Mouse (Mus musculus) liver, embryonic 16.5 days (tissue): ENCODE measurements at regions not wholly inside any gene's neighbourhood (a gene's known extent, or its start where the extent isn't known, plus 50 kb on each side); places are given as distances from the start of the nearest gene placed in this dataset.

Experiments
- ATAC-seq: fragments of 200-750 bp; cut with Nextera tagmentation; 2 replicates; pipeline ENCODE4 v1.8.0; 2017; ENCODE audit warnings: low read depth, mild to moderate bottlenecking, moderate number of reproducible peaks, moderate library complexity
- H3K27ac ChIP-seq: fragments of 300-500 bp; sonication (generic); 2 replicates; pipeline ENCODE4 v1.5.1; 2014; ENCODE audit warnings: mild to moderate bottlenecking, low read length
- H3K27me3 ChIP-seq: fragments of 300-500 bp; sonication (generic); 2 replicates; pipeline ENCODE4 v1.6.1; 2014; ENCODE audit warnings: low read depth, low read length, mixed read lengths; ENCODE audit not compliant: control insufficient read depth, insufficient read depth
- H3K36me3 ChIP-seq: fragments of 300-500 bp; sonication (generic); 2 replicates; pipeline ENCODE4 v1.6.1; 2014; ENCODE audit warnings: mild to moderate bottlenecking; ENCODE audit not compliant: control insufficient read depth, insufficient read depth
- H3K4me1 ChIP-seq: fragments of 300-500 bp; sonication (generic); 2 replicates; pipeline ENCODE4 v1.6.1; 2014; ENCODE audit warnings: low read depth, low read length, mixed read lengths; ENCODE audit not compliant: control insufficient read depth
- H3K4me2 ChIP-seq: fragments of 300-500 bp; sonication (generic); 2 replicates; pipeline ENCODE4 v1.6.1; 2014; ENCODE audit warnings: low read depth, low read length, mixed read lengths
- H3K4me3 ChIP-seq: fragments of 300-500 bp; sonication (generic); 2 replicates; pipeline ENCODE4 v1.5.1; 2014; ENCODE audit warnings: low read depth, mild to moderate bottlenecking, low read length
- H3K9ac ChIP-seq: fragments of 300-500 bp; sonication (generic); 2 replicates; pipeline ENCODE4 v1.6.1; 2014; ENCODE audit warnings: low read depth, low read length
- H3K9me3 ChIP-seq: fragments of 300-500 bp; sonication (generic); replicated peaks from 2 replicates; pipeline ENCODE4 v1.6.1; 2016; ENCODE audit warnings: low read length; ENCODE audit not compliant: control insufficient read depth
- WGBS: fragments of 180-500 bp; shearing (Covaris S2); extraction: QIAGEN DNeasy Blood & Tissue Kit; methylation state at CpG from one replicate; pipeline ENCODE4 v1.1.7; 2014; ENCODE audit not compliant: insufficient replicate concordance; 5-methylcytosine and 5-hydroxymethylcytosine counted together

GRCm38 (mm10) chr5:133712652-133713051 lies 386.9 kb upstream of the Castor2 start:
- ATAC-seq, result no peak
- Histone ChIP-seq H3K27me3 (no peaks in the 10 kb centered on the region), H3K4me1 (no peaks in the 10 kb centered on the region), H3K9ac (no peak overlapping the region), H3K36me3 (no peaks in the 10 kb centered on the region), H3K4me2 (no peak overlapping the region), H3K27ac (no peak overlapping the region), H3K9me3 (no peaks in the 10 kb centered on the region), H3K4me3 (no peak overlapping the region)
- 48% methylated on average over 3 of the region's 3 CpGs for WGBS

- Histone ChIP-seq H3K4me3 (no peak overlapping the region), H3K9ac (no peak overlapping the region), H3K27me3 (no peaks in the 10 kb centered on the region), H3K36me3 (no peaks in the 10 kb centered on the region), H3K9me3 (no peaks in the 10 kb centered on the region; the same call in 1 of the 2 replicates), H3K4me2 (no peak overlapping the region), H3K4me1 (no peaks in the 10 kb centered on the region), H3K27ac (no peak overlapping the region)
- no peak for ATAC-seq
- WGBS, result 59% methylated on average over 8 of the region's 8 CpGs
These were observed 390.6 kb upstream of the Castor2 start for GRCm38 (mm10) chr5:133708881-133709280.

GRCm38 (mm10) chr5:133686206-133686605 lies 413.3 kb upstream of the Castor2 start:
- ATAC-seq, result no peak
- H3K4me3 ChIP-seq, result no peak overlapping the region
- no peaks in the 10 kb centered on the region for H3K9me3 ChIP-seq
- H3K4me1 ChIP-seq, result no peaks in the 10 kb centered on the region
- no peaks in the 10 kb centered on the region for H3K27me3 ChIP-seq
- H3K27ac ChIP-seq, result no peak overlapping the region
- 80% methylated on average over 2 of the region's 2 CpGs for WGBS
- H3K36me3 ChIP-seq, result no peaks in the 10 kb centered on the region
- no peak overlapping the region for H3K9ac ChIP-seq
- no peak overlapping the region for H3K4me2 ChIP-seq

GRCm38 (mm10) chr5:133683021-133683420 lies 416.5 kb upstream of the Castor2 start:
- whole genome bisulfite sequencing, result 33% methylated on average over 10 of the region's 10 CpGs
- H3K27me3 ChIP-seq, result no peaks in the 10 kb centered on the region

GRCm38 (mm10) chr5:133676791-133677450 lies 422.6 kb upstream of the Castor2 start:
- Histone ChIP-seq H3K4me3 (no peak overlapping the region), H3K4me1 (no peaks in the 10 kb centered on the region), H3K9ac (no peak overlapping the region), H3K9me3 (no peaks in the 10 kb centered on the region), H3K36me3 (no peaks in the 10 kb centered on the region), H3K27ac (no peak overlapping the region), H3K4me2 (no peak overlapping the region), H3K27me3 (no peaks in the 10 kb centered on the region)
- no peak for ATAC-seq
- 76% methylated on average over 15 of the region's 15 CpGs for WGBS

More at GRCm38 (mm10) chr5:133683021-133683420, 416.5 kb upstream of the Castor2 start:
- no peak overlapping the region for H3K27ac ChIP-seq
- H3K4me2 ChIP-seq, result no peak overlapping the region
- no peaks in the 10 kb centered on the region for H3K9me3 ChIP-seq
- H3K36me3 ChIP-seq, result no peaks in the 10 kb centered on the region
- ATAC-seq, result no peak
- no peak overlapping the region for H3K4me3 ChIP-seq
- no peak overlapping the region for H3K9ac ChIP-seq
- no peaks in the 10 kb centered on the region for H3K4me1 ChIP-seq

GRCm38 (mm10) chr5:133675636-133676035 lies 423.9 kb upstream of the Castor2 start:
- no peak for ATAC-seq
- WGBS, result 41% methylated on average over 3 of the region's 3 CpGs
- no peak overlapping the region for H3K9ac ChIP-seq
- H3K9me3 ChIP-seq, result no peaks in the 10 kb centered on the region
- H3K36me3 ChIP-seq, result no peaks in the 10 kb centered on the region
- no peak overlapping the region for H3K27ac ChIP-seq
- no peak overlapping the region for H3K4me2 ChIP-seq
- no peaks in the 10 kb centered on the region for H3K27me3 ChIP-seq
- H3K4me3 ChIP-seq, result no peak overlapping the region
- H3K4me1 ChIP-seq, result no peaks in the 10 kb centered on the region

- Histone ChIP-seq H3K4me2 (no peak overlapping the region), H3K9ac (no peak overlapping the region), H3K4me3 (no peak overlapping the region), H3K27ac (no peak overlapping the region), H3K9me3 (no peaks in the 10 kb centered on the region), H3K4me1 (no peaks in the 10 kb centered on the region), H3K27me3 (no peaks in the 10 kb centered on the region), H3K36me3 (no peaks in the 10 kb centered on the region)
- ATAC-seq, result no peak
- 27% methylated on average over 6 of the region's 6 CpGs for WGBS
These were observed 433.0 kb upstream of the Castor2 start for GRCm38 (mm10) chr5:133666473-133666872.

- H3K27me3 ChIP-seq, result no peaks in the 10 kb centered on the region
- ATAC-seq, result no peak
- 64% methylated on average over 7 of the region's 7 CpGs for WGBS
These were observed 436.8 kb upstream of the Castor2 start for GRCm38 (mm10) chr5:133662474-133663256.

GRCm38 (mm10) chr5:133660351-133660750 lies 439.2 kb upstream of the Castor2 start:
- Histone ChIP-seq H3K9ac (no peak overlapping the region), H3K27ac (no peak overlapping the region), H3K36me3 (no peaks in the 10 kb centered on the region), H3K4me3 (no peak overlapping the region), H3K27me3 (no peaks in the 10 kb centered on the region), H3K4me2 (no peak overlapping the region), H3K4me1 (no peaks in the 10 kb centered on the region), H3K9me3 (no peaks in the 10 kb centered on the region)
- ATAC-seq, result no peak
- 66% methylated on average over 11 of the region's 11 CpGs for WGBS

More at GRCm38 (mm10) chr5:133662474-133663256, 436.8 kb upstream of the Castor2 start:
- Histone ChIP-seq H3K4me3 (no peak overlapping the region), H3K9ac (no peak overlapping the region), H3K9me3 (no peaks in the 10 kb centered on the region), H3K27ac (no peak overlapping the region), H3K4me2 (no peak overlapping the region), H3K4me1 (no peaks in the 10 kb centered on the region), H3K36me3 (no peaks in the 10 kb centered on the region)
